Mouse (Mus musculus): ENCODE results near the gene Ovol2. TPM values are rescaled to one million over a fixed set of nuclear protein-coding genes. Genes with fewer than 3 reads are reported as not detected.

The Ovol2 gene
- total and polyA plus RNA-seq, 3 experiments: not detected

GRCm38 (mm10) chr2:144264398-144265119 is 67.4 kb downstream of the Ovol2 start:
- no peak for TF ChIP-seq UBTF (IDR thresholded peaks at IDR 0.05; ENCODE audit: low read depth, low read length)
- TF ChIP-seq SIN3A (IDR thresholded peaks at IDR 0.05; ENCODE audit: low read length): 0 out of 2 replicates have a peak, but pooled peaks have one; percentile 17
- no peak for TF ChIP-seq JUND (conservative IDR thresholded peaks at IDR 0.05; ENCODE audit: low read depth, low read length)
- TF ChIP-seq ZMIZ1 (IDR thresholded peaks at IDR 0.05; ENCODE audit: low read depth, low read length): no peak
- no peak for TF ChIP-seq MXI1 (IDR thresholded peaks at IDR 0.05; ENCODE audit: low read depth, low read length)
- no peak for TF ChIP-seq TBP (conservative IDR thresholded peaks at IDR 0.05; ENCODE audit: low read depth, low read length)
- TF ChIP-seq JUN (IDR thresholded peaks at IDR 0.05; ENCODE audit: insufficient read depth, low read depth, low read length): no peak
- TF ChIP-seq CTCF (conservative IDR thresholded peaks at IDR 0.05 in 1 of 2, IDR thresholded peaks at IDR 0.05 in 1 of 2; ENCODE audit: low read depth in 2 of 2, low read length in 2 of 2): 0 out of 4 replicates have a peak, but pooled peaks of 1 of the 2 experiments have one; percentile 1
- TF ChIP-seq MAZ (IDR thresholded peaks at IDR 0.05; ENCODE audit: low read depth, low read length): no peak
- TF ChIP-seq MAX (IDR thresholded peaks at IDR 0.05; ENCODE audit: low read length): no peak
- no peak for TF ChIP-seq PAX5 (IDR thresholded peaks at IDR 0.05; ENCODE audit: low read length)
- TF ChIP-seq POLR2AphosphoS2 (IDR thresholded peaks at IDR 0.05; ENCODE audit: low read depth, low read length): 0 out of 2 replicates have a peak, but pooled peaks have one; percentile 16
- no peak for TF ChIP-seq E2F4 (IDR thresholded peaks at IDR 0.05; ENCODE audit: insufficient replicate concordance, low read depth, low read length)
- H3K4me1 ChIP-seq (ENCODE audit: control insufficient read depth in 1 of 2, insufficient read depth in 2 of 2): peaks cover 3 to 53% of the 10 kb centered on the region in 2 experiments; a peak in 3 of 4 replicates
- H3K4me3 ChIP-seq (replicated peaks in 1 of 3; ENCODE audit: low read depth in 2 of 3, low read length in 2 of 3, poor library complexity in 1 of 3): peak overlapping the region in 1 of 3 experiments; percentile 83
- H3K4me2 ChIP-seq (ENCODE audit: insufficient read depth, low read depth, poor library complexity, severe bottlenecking): peak overlapping the region; percentile 95
- H3K36me3 ChIP-seq (replicated peaks in 1 of 2; ENCODE audit: control insufficient read depth in 1 of 2, insufficient read depth in 1 of 2, low read length in 1 of 2): peaks cover 30 to 84% of the 10 kb centered on the region in 2 experiments
- peak overlapping the region; percentile 56; the same call in 1 of the 2 replicates for H3K9ac ChIP-seq (ENCODE audit: insufficient read depth, low read depth)
- H3K79me2 ChIP-seq (replicated peaks; ENCODE audit: control insufficient read depth, extremely low read depth, insufficient read depth, poor library complexity, severe bottlenecking): peaks cover 96% of the 10 kb centered on the region
- in situ Hi-C loops (cut with MboI; ENCODE audit: low pct_ligation_motif_present, low pct_unique_long_range_greater_than_20kb, low sequenced_read_pairs) (no loop called here), dilution Hi-C loops (cut with MboI; ENCODE audit: extremely low pct_ligation_motif_present, extremely low pct_unique_long_range_greater_than_20kb, low sequenced_read_pairs) (no loop called here)
- no peak for DNase-seq (ENCODE audit: extremely low read depth)
- H3K27ac ChIP-seq (ENCODE audit: insufficient read depth, low read depth): no peak overlapping the region
- no peaks in the 10 kb centered on the region for H3K9me3 ChIP-seq (replicated peaks; ENCODE audit: low read length)
- no peaks in the 10 kb centered on the region for H3K27me3 ChIP-seq (replicated peaks)

- dilution Hi-C loops (cut with MboI; ENCODE audit: extremely low pct_ligation_motif_present, extremely low pct_unique_long_range_greater_than_20kb, low sequenced_read_pairs) (no loop called here), in situ Hi-C loops (cut with MboI; ENCODE audit: low pct_ligation_motif_present, low pct_unique_long_range_greater_than_20kb, low sequenced_read_pairs) (no loop called here)
- H3K36me3 ChIP-seq (replicated peaks in 1 of 2; ENCODE audit: control insufficient read depth in 1 of 2, insufficient read depth in 1 of 2, low read length in 1 of 2): peaks cover 42 to 92% of the 10 kb centered on the region in 2 experiments
- H3K27ac ChIP-seq (ENCODE audit: insufficient read depth, low read depth): no peak overlapping the region
- TF ChIP-seq POLR2A (IDR thresholded peaks at IDR 0.05; ENCODE audit: low read depth, low read length): peak; percentile 49
- no peak for TF ChIP-seq CHD1 (IDR thresholded peaks at IDR 0.05; ENCODE audit: low read depth, low read length)
- 0 out of 2 replicates have a peak, but pooled peaks have one; percentile 59 for TF ChIP-seq POLR2AphosphoS2 (IDR thresholded peaks at IDR 0.05; ENCODE audit: low read depth, low read length)
- no peaks in the 10 kb centered on the region for H3K9me3 ChIP-seq (replicated peaks; ENCODE audit: low read length)
- peaks cover 3 to 57% of the 10 kb centered on the region in 2 experiments; a peak in 3 of 4 replicates for H3K4me1 ChIP-seq (ENCODE audit: control insufficient read depth in 1 of 2, insufficient read depth in 2 of 2)
- peak overlapping the region; percentile 39; the same call in 1 of the 2 replicates for H3K9ac ChIP-seq (ENCODE audit: insufficient read depth, low read depth)
- H3K4me3 ChIP-seq (replicated peaks in 1 of 3; ENCODE audit: low read depth in 2 of 3, low read length in 2 of 3, poor library complexity in 1 of 3): no peak overlapping the region
- H3K4me2 ChIP-seq (ENCODE audit: insufficient read depth, low read depth, poor library complexity, severe bottlenecking): peak overlapping the region; percentile 27; the same call in 1 of the 2 replicates
- no peaks in the 10 kb centered on the region for H3K27me3 ChIP-seq (replicated peaks)
- H3K79me2 ChIP-seq (replicated peaks; ENCODE audit: control insufficient read depth, extremely low read depth, insufficient read depth, poor library complexity, severe bottlenecking): peaks cover 95% of the 10 kb centered on the region
- DNase-seq (ENCODE audit: extremely low read depth): no peak
Observed at GRCm38 (mm10) chr2:144262837-144263236, 69.1 kb downstream of the Ovol2 start.

Other genes with a start within 250 kb of the Ovol2 start
- 10.6 and 13.0 TPM in 2 replicates for gene Mgme1, start 61.5 kb downstream of the Ovol2 start, total RNA-seq (2012; rRNA removed)
- 20.7 and 21.9 TPM in 2 replicates for gene Mgme1, start 61.5 kb downstream of the Ovol2 start, total RNA-seq (2014; rRNA removed)
- gene Mgme1, start 61.5 kb downstream of the Ovol2 start, polyA plus RNA-seq (2012; ENCODE audit: insufficient read length, low read depth): 19.7 and 20.2 TPM in 2 replicates
- 380 and 456 TPM in 2 replicates for gene Snx5, start 61.2 kb downstream of the Ovol2 start, total RNA-seq (2012; rRNA removed)
- gene Snx5, start 61.2 kb downstream of the Ovol2 start, total RNA-seq (2014; rRNA removed): 1,220 and 1,259 TPM in 2 replicates
- gene Snx5, start 61.2 kb downstream of the Ovol2 start, polyA plus RNA-seq (2012; ENCODE audit: insufficient read length, low read depth): 652 and 666 TPM in 2 replicates
- gene Kat14, start 36.8 kb upstream of the Ovol2 start, total RNA-seq (2012; rRNA removed): 25.7 and 30.9 TPM in 2 replicates
- 24.3 and 25.9 TPM in 2 replicates for gene Kat14, start 36.8 kb upstream of the Ovol2 start, total RNA-seq (2014; rRNA removed)
- gene Kat14, start 36.8 kb upstream of the Ovol2 start, polyA plus RNA-seq (2012; ENCODE audit: insufficient read length, low read depth): 54.4 and 56.2 TPM in 2 replicates
- gene Pet117, start 36.9 kb upstream of the Ovol2 start, total RNA-seq (2012; rRNA removed): not detected in 2 replicates
- gene Pet117, start 36.9 kb upstream of the Ovol2 start, total RNA-seq (2014; rRNA removed): not detected in 2 replicates
- 12.3 and 14.5 TPM in 2 replicates for gene Pet117, start 36.9 kb upstream of the Ovol2 start, polyA plus RNA-seq (2012; ENCODE audit: insufficient read length, low read depth)
- 0.04 and 0.08 TPM in 2 replicates for gene Dzank1, start 195.3 kb upstream of the Ovol2 start, total RNA-seq (2012; rRNA removed)
- gene Dzank1, start 195.3 kb upstream of the Ovol2 start, total RNA-seq (2014; rRNA removed): 0.04 and 0.08 TPM in 2 replicates
- gene Dzank1, start 195.3 kb upstream of the Ovol2 start, polyA plus RNA-seq (2012; ENCODE audit: insufficient read length, low read depth): 0.29 and 0.34 TPM in 2 replicates
- 15.8 and 18.5 TPM in 2 replicates for gene Polr3f, start 195.6 kb upstream of the Ovol2 start, total RNA-seq (2012; rRNA removed)
- 28.5 and 31.9 TPM in 2 replicates for gene Polr3f, start 195.6 kb upstream of the Ovol2 start, total RNA-seq (2014; rRNA removed)
- 20.2 and 23.2 TPM in 2 replicates for gene Polr3f, start 195.6 kb upstream of the Ovol2 start, polyA plus RNA-seq (2012; ENCODE audit: insufficient read length, low read depth)
- 0.13 and 0.17 TPM in 2 replicates for gene Rbbp9, start 218.7 kb upstream of the Ovol2 start, total RNA-seq (2012; rRNA removed)
- 0.42 and 0.57 TPM in 2 replicates for gene Rbbp9, start 218.7 kb upstream of the Ovol2 start, total RNA-seq (2014; rRNA removed)
- 0.11 and 0.14 TPM in 2 replicates for gene Rbbp9, start 218.7 kb upstream of the Ovol2 start, polyA plus RNA-seq (2012; ENCODE audit: insufficient read length, low read depth)
- 98.5 and 110 TPM in 2 replicates for gene Sec23b, start 224.1 kb upstream of the Ovol2 start, total RNA-seq (2012; rRNA removed)
- 99.0 and 103 TPM in 2 replicates for gene Sec23b, start 224.1 kb upstream of the Ovol2 start, total RNA-seq (2014; rRNA removed)
- 77.7 and 95.4 TPM in 2 replicates for gene Sec23b, start 224.1 kb upstream of the Ovol2 start, polyA plus RNA-seq (2012; ENCODE audit: insufficient read length, low read depth)

Measured in CH12.LX (cell line).